ENCODE assay signal across 17 mouse cellular contexts in the genomic region with DNA sequence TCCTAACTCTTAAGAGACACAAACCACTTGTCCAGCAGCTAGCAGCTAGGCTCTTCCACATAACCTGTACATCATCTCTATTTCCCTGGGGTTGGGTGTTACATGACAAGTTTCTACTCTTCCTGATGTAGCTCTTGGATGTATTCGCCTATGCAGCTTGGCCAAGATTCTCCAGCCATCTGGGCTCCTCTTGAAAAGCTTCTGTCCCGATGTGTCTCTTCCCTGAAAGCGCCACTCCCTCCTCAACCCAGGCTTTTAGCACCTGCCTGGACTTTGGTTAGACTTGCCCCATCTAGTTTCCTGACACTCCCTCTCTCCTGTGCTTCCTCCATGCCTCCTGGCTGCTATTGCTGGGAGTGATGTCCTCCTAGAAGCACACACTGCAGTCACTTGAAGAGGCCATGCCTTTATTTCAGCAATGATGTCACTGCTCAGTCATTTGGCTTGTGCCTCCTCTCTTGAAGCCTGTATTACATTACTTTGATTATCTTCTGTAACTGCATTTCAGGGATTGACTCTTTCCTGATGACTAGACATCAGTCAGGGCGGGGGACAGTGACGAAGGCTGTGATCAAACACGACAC. TPM values are rescaled to one million over a fixed set of nuclear protein-coding genes. Genes with fewer than 3 reads are reported as not detected.
A peak's percentile ranks its signal among the peaks of the same experiment; 100 is the strongest.
DNase-seq lines count a peak whose midpoint lies in the region; ATAC-seq and TF ChIP-seq lines count a peak whose summit lies in the region.
"Had no signal": no experiment of that assay in that cellular context is flagged by ENCODE, and none has a peak within 500 bp of the region (broad histone marks: within the 10 kb centered on the region; RNA-seq: fewer than 3 reads in every experiment).

No protein-coding gene starts in this region.

- H3K36me3 ChIP-seq in lung, postnatal 0 days (ENCODE audit: insufficient read depth, low read length) = no peaks in the 10 kb centered on the region
- H3K36me3 ChIP-seq in heart, embryonic 16.5 days (ENCODE audit: control insufficient read depth, insufficient read depth) = no peaks in the 10 kb centered on the region
- H3K36me3 ChIP-seq: forebrain, embryonic 15.5 days; G1E; limb, embryonic 15.5 days; lung, embryonic 15.5 days; neural tube, embryonic 13.5 days had no signal

- DNase-seq in heart, adult 11 months = peak; percentile 89
- no peak for DNase-seq in heart, postnatal 4 days
- no peak for DNase-seq in lung, postnatal 0 days (ENCODE audit: low spot score)
- no peak for DNase-seq in lung, postnatal 4 days
- no peak for DNase-seq in spleen, adult 12 weeks (ENCODE audit: low spot score)
- DNase-seq in adrenal gland, postnatal 25 days = no peak
- DNase-seq: cerebellum, adult 2 months; kidney, postnatal 36 days had no signal

- H3K27me3 ChIP-seq in lung, postnatal 0 days (replicated peaks; ENCODE audit: insufficient read depth, low read length) = no peaks in the 10 kb centered on the region
- no peaks in the 10 kb centered on the region for H3K27me3 ChIP-seq in heart, embryonic 16.5 days (ENCODE audit: control insufficient read depth, insufficient read depth, low read length)
- H3K27me3 ChIP-seq: forebrain, embryonic 15.5 days; limb, embryonic 15.5 days; lung, embryonic 15.5 days; neural tube, embryonic 13.5 days had no signal

- TF ChIP-seq CTCF in lung, postnatal 0 days (IDR thresholded peaks at IDR 0.05) = 0 out of 2 replicates have a peak, but pooled peaks have one; percentile 5

- H3K4me1 ChIP-seq in lung, postnatal 0 days (ENCODE audit: insufficient read depth, low read depth, low read length) = no peaks in the 10 kb centered on the region
- H3K4me1 ChIP-seq in heart, embryonic 16.5 days (ENCODE audit: control insufficient read depth, insufficient read depth, low read length) = peaks cover 26% of the 10 kb centered on the region

- ATAC-seq in lung, postnatal 0 days = no peak
- ATAC-seq in heart, embryonic 16.5 days (replicated peaks; ENCODE audit: extremely low read depth, insufficient read depth, low FRiP score) = peak; percentile 66; the same call in 1 of the 2 replicates
- no peak for ATAC-seq in megakaryocyte-erythroid progenitor cell, adult 5-6 weeks (replicated peaks; ENCODE audit: low FRiP score, low TSS enrichment, poor library complexity, severe bottlenecking)
- ATAC-seq: forebrain, embryonic 15.5 days; midbrain, embryonic 16.5 days had no signal

- no peak overlapping the region for H3K4me2 ChIP-seq in lung, postnatal 0 days (replicated peaks; ENCODE audit: low read depth, low read length)
- H3K4me2 ChIP-seq in heart, embryonic 16.5 days (ENCODE audit: low read depth, low read length) = peak overlapping the region; percentile 59
- H3K4me2 ChIP-seq: forebrain, embryonic 15.5 days; lung, embryonic 15.5 days had no signal

- 79% methylated on average over 6 of the region's 6 CpGs for WGBS in lung, postnatal 0 days
- 53% methylated on average over 6 of the region's 6 CpGs for WGBS in heart, embryonic 16.5 days

- TF ChIP-seq EP300 in lung, postnatal 0 days (IDR thresholded peaks at IDR 0.05) = no peak

- H3K9ac ChIP-seq in lung, postnatal 0 days (replicated peaks; ENCODE audit: low read depth) = no peak overlapping the region
- H3K9ac ChIP-seq in heart, embryonic 16.5 days (ENCODE audit: low read length) = no peak overlapping the region
- H3K9ac ChIP-seq: forebrain, embryonic 15.5 days; limb, embryonic 15.5 days; lung, embryonic 15.5 days; neural tube, embryonic 13.5 days had no signal

- no peak overlapping the region for H3K4me3 ChIP-seq in lung, postnatal 0 days (ENCODE audit: low read depth, low read length)
- no peak overlapping the region for H3K4me3 ChIP-seq in heart, embryonic 16.5 days (ENCODE audit: low read length)
- H3K4me3 ChIP-seq: forebrain, embryonic 15.5 days; limb, embryonic 15.5 days; lung, embryonic 15.5 days; neural tube, embryonic 13.5 days had no signal

- H3K9me3 ChIP-seq in lung, postnatal 0 days (ENCODE audit: low read length) = no peaks in the 10 kb centered on the region
- H3K9me3 ChIP-seq in heart, embryonic 16.5 days (replicated peaks; ENCODE audit: control insufficient read depth, low read length) = no peaks in the 10 kb centered on the region
- H3K9me3 ChIP-seq: forebrain, embryonic 15.5 days; G1E; limb, embryonic 15.5 days; lung, embryonic 15.5 days; neural tube, embryonic 13.5 days had no signal

- H3K27ac ChIP-seq in lung, postnatal 0 days (ENCODE audit: low read length) = no peak overlapping the region
- H3K27ac ChIP-seq in heart, embryonic 16.5 days (ENCODE audit: low read length) = peak overlapping the region; percentile 40; the same call in 1 of the 2 replicates
- H3K27ac ChIP-seq: forebrain, embryonic 15.5 days; limb, embryonic 15.5 days; lung, embryonic 15.5 days; neural tube, embryonic 13.5 days had no signal

RNA-seq across cellular contexts. Expression of a gene that starts 38.3 kb away (rescaled TPM):
- total RNA-seq in heart, postnatal 4 days (2021) = under 1 TPM in 1 of 2 experiments, not detected in 1; 0.09 TPM
- polyA plus RNA-seq in lung, postnatal 0 days (2015; fragmentation: Nextera tagmentation; extraction: Ambion mirVana) = 0.24 and 0.27 TPM in 2 replicates
- polyA plus RNA-seq in heart, embryonic 16.5 days (2015; fragmentation: Nextera tagmentation; extraction: Ambion mirVana) = 0.18 and 0.32 TPM in 2 replicates
- not detected in 2 replicates for total RNA-seq in megakaryocyte-erythroid progenitor cell, adult 5-6 weeks (2014; fragmentation: Nextera tagmentation)
- not detected in 2 replicates for total RNA-seq in megakaryocyte-erythroid progenitor cell, adult 5-6 weeks (2017)
- not detected in 2 replicates for total RNA-seq in adrenal gland, postnatal 25 days (2021)
- polyA plus RNA-seq: G1E; limb, embryonic 15.5 days; neural tube, embryonic 13.5 days; spleen, adult 2 months had no signal
